Mouse (Mus musculus) ES-E14 (cell line): ENCODE measurements around the gene Rbm47. TPM values are rescaled to one million over a fixed set of nuclear protein-coding genes. Genes with fewer than 3 reads are reported as not detected.
A peak's percentile ranks its signal among the peaks of the same experiment; 100 is the strongest.

ENCODE experiments used
- DNase-seq: peaks from one replicate; pipeline ENCODE4 v3.0.0-alpha.2; 2013; ENCODE audit warnings: low read depth, low spot score
- H3K27ac ChIP-seq: 2 replicates; pipeline ENCODE4 v1.5.1; 2012; ENCODE audit warnings: low read depth, mild to moderate bottlenecking, low read length, moderate library complexity, mixed read lengths; ENCODE audit not compliant: poor library complexity, insufficient read depth, severe bottlenecking
- H3K36me3 ChIP-seq: 2 replicates; pipeline ENCODE4 v1.6.1; 2012; ENCODE audit warnings: mild to moderate bottlenecking, low read length, moderate library complexity, mixed read lengths; ENCODE audit not compliant: control insufficient read depth, poor library complexity, insufficient read depth, severe bottlenecking
- H3K4me1 ChIP-seq, 2 experiments: fragments of 150-350 bp in 1 of 2; sonication (generic) in 1 of 2; 2 replicates each; pipeline ENCODE4 v1.6.1; 2012; ENCODE audit warnings: low read length in 2 of 2, mild to moderate bottlenecking in 1 of 2, mixed read lengths in 1 of 2; ENCODE audit not compliant: control insufficient read depth in 2 of 2, insufficient read depth in 2 of 2, poor library complexity in 1 of 2
- H3K4me3 ChIP-seq, 2 experiments: fragments of 150-350 bp in 1 of 2; sonication (generic) in 1 of 2; 2 replicates each; pipeline ENCODE4 v1.5.1; 2012; ENCODE audit warnings: low read length in 2 of 2, low read depth in 1 of 2, mild to moderate bottlenecking in 1 of 2, mixed read lengths in 1 of 2; ENCODE audit not compliant: insufficient read depth in 1 of 2, poor library complexity in 1 of 2, severe bottlenecking in 1 of 2
- H3K9ac ChIP-seq: 2 replicates; pipeline ENCODE4 v1.6.1; 2012; ENCODE audit warnings: low read depth, mild to moderate bottlenecking, low read length, mixed read lengths; ENCODE audit not compliant: poor library complexity, insufficient read depth, severe bottlenecking
- H3K9me3 ChIP-seq: fragments of 150-350 bp; sonication (generic); 2 replicates; pipeline ENCODE4 v1.6.1; 2012; ENCODE audit warnings: low read depth, mild to moderate bottlenecking, low read length; ENCODE audit not compliant: control insufficient read depth, insufficient read depth
- CHD2 ChIP-seq: IDR thresholded peaks from 2 replicates; pipeline ENCODE4 v1.6.1; 2014; ENCODE audit warnings: mild to moderate bottlenecking, low read depth, low read length, inconsistent platforms
- HCFC1 ChIP-seq: IDR thresholded peaks from 2 replicates; pipeline ENCODE4 v1.6.1; 2012; ENCODE audit warnings: low read length, inconsistent platforms, borderline replicate concordance; ENCODE audit not compliant: insufficient read depth
- MAFK ChIP-seq: IDR thresholded peaks from 2 replicates; pipeline ENCODE4 v1.6.1; 2014; ENCODE audit warnings: mild to moderate bottlenecking, low read depth, low read length, inconsistent platforms; ENCODE audit not compliant: insufficient read depth
- ZC3H11A ChIP-seq: IDR thresholded peaks from 2 replicates; pipeline ENCODE4 v1.6.1; 2012; ENCODE audit warnings: low read depth, mild to moderate bottlenecking, inconsistent platforms, low read length, borderline replicate concordance
- ZNF384 ChIP-seq: IDR thresholded peaks from 2 replicates; pipeline ENCODE4 v1.6.1; 2012; ENCODE audit warnings: low read depth, low read length, inconsistent platforms
- in situ Hi-C, 2 experiments: fragments of 600-800 bp; cut with MboI; formaldehyde crosslinking; loops; one replicate each; pipeline ENCODE4 v1.15.1; 2025; ENCODE audit warnings: low sequenced_read_pairs in 2 of 2, inconsistent platforms in 1 of 2; ENCODE audit not compliant: unreplicated experiment in 2 of 2
- total RNA-seq: library from RNA; depleted of rRNA; stranded (reverse); fragments of 300-350 nt; gene quantifications from 2 replicates; pipeline ENCODE4 v1.2.3, GENCODE M21; 2012

Gene Rbm47
- total RNA-seq, 1 experiment = 13.4 TPM

- in situ Hi-C loops = no loop called here
- peak overlapping the region; percentile 93 for H3K27ac ChIP-seq
- TF ChIP-seq CHD2 (no peak), ZC3H11A (no peak), ZNF384 (no peak), HCFC1 (no peak), MAFK (no peak)
- no peaks in the 10 kb centered on the region for H3K36me3 ChIP-seq
- H3K4me1 ChIP-seq = peaks cover 0 to 18% of the 10 kb centered on the region in 2 experiments; a peak in 2 of 4 replicates
- DNase-seq = no peak
- H3K9me3 ChIP-seq = no peaks in the 10 kb centered on the region
- H3K9ac ChIP-seq = no peak overlapping the region
- no peak overlapping the region for H3K4me3 ChIP-seq
Observed at GRCm38 (mm10) chr5:66214395-66214935, 41.5 kb upstream of the Rbm47 start.

GRCm38 (mm10) chr5:66209532-66210176 lies 36.7 kb upstream of the Rbm47 start:
- Histone ChIP-seq H3K4me3 (no peak overlapping the region), H3K36me3 (no peaks in the 10 kb centered on the region), H3K4me1 (peaks cover 0 to 6% of the 10 kb centered on the region in 2 experiments; a peak in 2 of 4 replicates), H3K9ac (no peak overlapping the region), H3K9me3 (no peaks in the 10 kb centered on the region), H3K27ac (no peak overlapping the region)
- peak; percentile 75 for DNase-seq
- no peak for TF ChIP-seq ZC3H11A
- no peak for TF ChIP-seq CHD2
- no peak for TF ChIP-seq MAFK
- TF ChIP-seq HCFC1 = peak; percentile 80; the same call in 1 of the 2 replicates
- TF ChIP-seq ZNF384 = no peak
- in situ Hi-C loops = no loop called here

- TF ChIP-seq HCFC1 (no peak), ZNF384 (no peak), ZC3H11A (no peak), MAFK (no peak), CHD2 (no peak)
- no peaks in the 10 kb centered on the region for H3K36me3 ChIP-seq
- no peak overlapping the region for H3K9ac ChIP-seq
- no peak for DNase-seq
- H3K4me1 ChIP-seq = peaks cover 0 to 6% of the 10 kb centered on the region in 2 experiments; a peak in 2 of 4 replicates
- in situ Hi-C loops = no loop called here
- H3K9me3 ChIP-seq = no peaks in the 10 kb centered on the region
- no peak overlapping the region for H3K4me3 ChIP-seq
- H3K27ac ChIP-seq = no peak overlapping the region
Observed at GRCm38 (mm10) chr5:66204966-66205365, 32.0 kb upstream of the Rbm47 start.

- TF ChIP-seq ZNF384 = no peak
- TF ChIP-seq CHD2 = no peak
- TF ChIP-seq MAFK = no peak
- Histone ChIP-seq H3K27ac (no peak overlapping the region), H3K9ac (no peak overlapping the region), H3K36me3 (no peaks in the 10 kb centered on the region), H3K9me3 (no peaks in the 10 kb centered on the region), H3K4me3 (no peak overlapping the region), H3K4me1 (peaks cover 0 to 6% of the 10 kb centered on the region in 2 experiments; a peak in 2 of 4 replicates)
- in situ Hi-C loops = no loop called here
- no peak for DNase-seq
Observed at GRCm38 (mm10) chr5:66203424-66203823, 30.5 kb upstream of the Rbm47 start.

GRCm38 (mm10) chr5:66200044-66200443 lies 27.1 kb upstream of the Rbm47 start:
- Histone ChIP-seq H3K9me3 (no peaks in the 10 kb centered on the region), H3K4me3 (no peak overlapping the region), H3K27ac (no peak overlapping the region), H3K9ac (no peak overlapping the region), H3K4me1 (no peaks in the 10 kb centered on the region), H3K36me3 (no peaks in the 10 kb centered on the region)
- in situ Hi-C loops = no loop called here
- no peak for DNase-seq
- TF ChIP-seq ZNF384 = no peak
- TF ChIP-seq CHD2 = no peak
- no peak for TF ChIP-seq HCFC1
- TF ChIP-seq MAFK = no peak
- no peak for TF ChIP-seq ZC3H11A
